In genomic region chr1:82316746-82317126, GRCm38 (mm10) we compare ENCODE assay signal across 8 mouse cellular contexts. TPM values are rescaled to one million over a fixed set of nuclear protein-coding genes. Genes with fewer than 3 reads are reported as not detected.
DNase-seq lines count a peak whose midpoint lies in the region; ATAC-seq and TF ChIP-seq lines count a peak whose summit lies in the region.

No protein-coding gene starts in this region.

- H3K9ac ChIP-seq in forebrain, postnatal 0 days, result peak overlapping the region; percentile 77
- peak overlapping the region; percentile 87 for H3K9ac ChIP-seq in liver, adult 2 months (ENCODE audit: low read depth, low read length)
- H3K9ac ChIP-seq in neural tube, embryonic 12.5 days, result peak overlapping the region; percentile 84

- H3K27me3 ChIP-seq in kidney, adult 2 months (replicated peaks; ENCODE audit: control insufficient read depth, insufficient read depth, low read length), result no peaks in the 10 kb centered on the region
- H3K27me3 ChIP-seq in forebrain, postnatal 0 days (ENCODE audit: insufficient read depth, low read length), result no peaks in the 10 kb centered on the region
- no peaks in the 10 kb centered on the region for H3K27me3 ChIP-seq in liver, adult 2 months (ENCODE audit: control insufficient read depth, insufficient read depth, low read length)
- H3K27me3 ChIP-seq in neural tube, embryonic 12.5 days (replicated peaks), result no peaks in the 10 kb centered on the region

- H3K27ac ChIP-seq in kidney, adult 2 months (ENCODE audit: insufficient read depth, low read depth, low read length), result peak overlapping the region; percentile 50
- H3K27ac ChIP-seq in forebrain, postnatal 0 days (ENCODE audit: low read depth, low read length), result peak overlapping the region; percentile 94
- peak overlapping the region; percentile 68 for H3K27ac ChIP-seq in liver, adult 2 months (replicated peaks; ENCODE audit: insufficient read depth, low read depth, low read length)
- H3K27ac ChIP-seq in neural tube, embryonic 12.5 days, result peak overlapping the region; percentile 76

- no peak for TF ChIP-seq POLR2A in kidney, adult 2 months (IDR thresholded peaks at IDR 0.05; ENCODE audit: low read depth, low read length)
- no peak for TF ChIP-seq POLR2A in liver, adult 2 months (IDR thresholded peaks at IDR 0.05; ENCODE audit: extremely low read depth, insufficient read depth, low read length)

- H3K4me2 ChIP-seq in forebrain, postnatal 0 days (ENCODE audit: low read depth), result peak overlapping the region; percentile 79
- H3K4me2 ChIP-seq in neural tube, embryonic 12.5 days (replicated peaks), result peak overlapping the region; percentile 72

- DNase-seq in kidney, adult 2 months, result no peak
- no peak for DNase-seq in kidney, adult 18-20 months
- peak; percentile 68 for DNase-seq in CD4-positive, CD25-positive, alpha-beta regulatory T cell, adult 2 months (ENCODE audit: low read depth, low spot score)
- DNase-seq in R1 (ENCODE audit: low read depth, low spot score), result peak; percentile 53
- no peak for DNase-seq in forebrain, postnatal 0 days
- DNase-seq in liver, adult 2 months (ENCODE audit: extremely low read depth, low read depth, low spot score), result peak; percentile 34
- DNase-seq in embryo, embryonic 10 days (ENCODE audit: low spot score), result no peak

- WGBS in kidney, adult 2 months, result under 1% methylated on average over 26 of the region's 26 CpGs
- 5% methylated on average over 24 of the region's 26 CpGs for WGBS in forebrain, postnatal 0 days
- WGBS in liver, adult 2 months, result under 1% methylated on average over 26 of the region's 26 CpGs
- under 1% methylated on average over 26 of the region's 26 CpGs for WGBS in neural tube, embryonic 12.5 days

- peak; percentile 51 for ATAC-seq in forebrain, postnatal 0 days
- peak; percentile 42 for ATAC-seq in neural tube, embryonic 12.5 days (ENCODE audit: low FRiP score, low read depth)

- peaks cover 10% of the 10 kb centered on the region; the same call in 1 of the 2 replicates for H3K79me2 ChIP-seq in liver, adult 2 months (ENCODE audit: control insufficient read depth, insufficient read depth, low read length)

- no peaks in the 10 kb centered on the region for H3K36me3 ChIP-seq in kidney, adult 2 months (ENCODE audit: control insufficient read depth, insufficient read depth, low read length)
- H3K36me3 ChIP-seq in forebrain, postnatal 0 days (ENCODE audit: insufficient read depth), result no peaks in the 10 kb centered on the region
- no peaks in the 10 kb centered on the region for H3K36me3 ChIP-seq in liver, adult 2 months (ENCODE audit: control insufficient read depth, insufficient read depth, low read length)
- H3K36me3 ChIP-seq in neural tube, embryonic 12.5 days, result no peaks in the 10 kb centered on the region

- no peak for TF ChIP-seq CTCF in kidney, adult 2 months (conservative IDR thresholded peaks at IDR 0.05; ENCODE audit: insufficient read depth, insufficient read length, low read depth, low read length)
- no peak for TF ChIP-seq CTCF in forebrain, postnatal 0 days (IDR thresholded peaks at IDR 0.05; ENCODE audit: low read depth)
- no peak for TF ChIP-seq CTCF in liver, adult 2 months (IDR thresholded peaks at IDR 0.05; ENCODE audit: low read depth, low read length)

- peaks cover 3% of the 10 kb centered on the region; the same call in 1 of the 2 replicates for H3K4me1 ChIP-seq in kidney, adult 2 months (ENCODE audit: control insufficient read depth, insufficient read depth, low read length)
- H3K4me1 ChIP-seq in forebrain, postnatal 0 days (ENCODE audit: insufficient read depth), result peaks cover 12% of the 10 kb centered on the region; the same call in 1 of the 2 replicates
- peaks cover 2% of the 10 kb centered on the region for H3K4me1 ChIP-seq in liver, adult 2 months (ENCODE audit: control insufficient read depth, insufficient read depth, low read length)
- peaks cover 21% of the 10 kb centered on the region for H3K4me1 ChIP-seq in neural tube, embryonic 12.5 days

- peak overlapping the region; percentile 66 for H3K4me3 ChIP-seq in kidney, adult 2 months (ENCODE audit: insufficient read depth, low read depth, low read length)
- H3K4me3 ChIP-seq in forebrain, postnatal 0 days (ENCODE audit: low read depth, low read length), result peak overlapping the region; percentile 86
- H3K4me3 ChIP-seq in liver, adult 2 months (ENCODE audit: insufficient read depth, low read depth, low read length), result peak overlapping the region; percentile 81
- H3K4me3 ChIP-seq in neural tube, embryonic 12.5 days, result peak overlapping the region; percentile 63

- H3K9me3 ChIP-seq in forebrain, postnatal 0 days (ENCODE audit: low read length), result no peaks in the 10 kb centered on the region
- no peaks in the 10 kb centered on the region for H3K9me3 ChIP-seq in neural tube, embryonic 12.5 days

RNA-seq across cellular contexts. Expression of gene Rhbdd1, which starts 0.5 kb away (rescaled TPM):
- 12.8 and 13.0 TPM in 2 replicates for polyA plus RNA-seq in kidney, adult 2 months (2012; rRNA removed)
- total RNA-seq in forebrain, postnatal 0 days (2014; rRNA removed), result 4.7 and 5.3 TPM in 2 replicates
- polyA plus RNA-seq in forebrain, postnatal 0 days (2015; fragmentation: Nextera tagmentation; extraction: Ambion mirVana), result 1.7 and 2.2 TPM in 2 replicates
- 10.9 and 12.1 TPM in 2 replicates for total RNA-seq in liver, adult 2 months (2014; rRNA removed)
- polyA plus RNA-seq in liver, adult 2 months (2012; rRNA removed), result 10.9 and 11.4 TPM in 2 replicates
- 8.7 and 9.5 TPM in 2 replicates for polyA plus RNA-seq in neural tube, embryonic 12.5 days (2016; fragmentation: Nextera tagmentation; extraction: Ambion mirVana)

RNA-seq across cellular contexts. Expression of gene Irs1, which starts 25.5 kb away (rescaled TPM):
- polyA plus RNA-seq in kidney, adult 2 months (2012; rRNA removed), result 7.1 and 7.4 TPM in 2 replicates
- 32.7 and 45.3 TPM in 2 replicates for total RNA-seq in forebrain, postnatal 0 days (2014; rRNA removed)
- polyA plus RNA-seq in forebrain, postnatal 0 days (2015; fragmentation: Nextera tagmentation; extraction: Ambion mirVana), result 3.0 and 4.4 TPM in 2 replicates
- total RNA-seq in liver, adult 2 months (2014; rRNA removed), result 7.6 and 13.3 TPM in 2 replicates
- polyA plus RNA-seq in liver, adult 2 months (2012; rRNA removed), result 8.2 TPM in 2 replicates
- polyA plus RNA-seq in neural tube, embryonic 12.5 days (2016; fragmentation: Nextera tagmentation; extraction: Ambion mirVana), result 11.8 and 12.6 TPM in 2 replicates

Comparison
In these comparisons a context has a peak if more than half of its experiments do, and no peak if none do; other contexts are left out.
1. DNase-seq: peak in CD4-positive, CD25-positive, alpha-beta regulatory T cell, adult 2 months (single experiment), R1 (single experiment) and liver, adult 2 months (single experiment); none in kidney, adult 2 months (single experiment), kidney, adult 18-20 months (single experiment), forebrain, postnatal 0 days (single experiment) and embryo, embryonic 10 days (single experiment).
2. Peak in every context shown above with its lines, with median percentiles within 50 percentile points of each other: H3K27ac ChIP-seq, H3K4me3 ChIP-seq and H3K9ac ChIP-seq.